Mouse (Mus musculus) granulocyte monocyte progenitor cell, adult 5-6 weeks (primary cell): ENCODE measurements at regions not wholly inside any gene's neighbourhood (a gene's known extent, or its start where the extent isn't known, plus 50 kb on each side); places are given as distances from the start of the nearest gene placed in this dataset.

Experiments
- ATAC-seq: replicated peaks from 2 replicates; pipeline ENCODE4 v1.8.0; 2016; ENCODE audit warnings: mild to moderate bottlenecking, moderate TSS enrichment, inconsistent platforms; ENCODE audit not compliant: poor library complexity, severe bottlenecking

GRCm38 (mm10) chr2:75518607-75519006 lies 140.5 kb upstream of the Hnrnpa3 start:
- no peak for ATAC-seq

DNA sequence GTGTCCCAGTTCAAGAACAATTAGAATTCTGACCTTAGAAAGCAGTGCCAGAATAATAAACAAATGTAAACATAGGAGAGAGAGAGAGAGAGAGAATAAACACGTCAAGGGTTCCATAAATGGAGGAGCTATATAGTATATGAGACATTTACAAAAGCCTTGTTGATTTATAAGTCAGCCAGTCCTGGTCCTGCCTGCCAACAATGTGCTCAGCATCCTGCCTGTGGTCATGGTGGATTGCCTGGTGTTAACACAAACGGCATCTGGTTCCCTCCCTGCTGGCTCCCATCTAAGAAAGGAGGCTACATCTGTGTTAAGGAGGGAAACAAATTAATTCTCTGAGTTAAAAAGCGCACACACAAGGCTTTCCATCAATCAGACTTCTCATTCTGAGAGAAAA lies 133.5 kb upstream of the Hnrnpa3 start:
- no peak for ATAC-seq

DNA sequence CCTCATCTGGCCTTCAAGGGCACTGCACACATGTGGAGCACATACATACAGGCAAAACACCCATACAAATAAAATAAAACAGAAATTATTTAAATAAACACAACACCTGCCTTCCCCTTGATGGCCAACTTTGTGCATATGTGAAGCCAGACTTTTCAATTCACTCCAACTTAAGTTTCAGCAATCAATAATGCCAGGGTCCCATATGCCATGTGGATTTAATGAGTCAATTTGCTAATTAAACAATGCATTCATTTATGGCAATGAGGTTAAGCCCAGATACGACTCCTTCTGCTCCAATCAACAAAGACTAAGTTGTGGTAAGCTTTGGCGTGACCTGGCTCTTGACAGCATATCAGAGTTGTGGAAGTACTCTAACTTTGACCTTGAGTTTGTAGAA lies 130.4 kb upstream of the Hnrnpa3 start:
- no peak for ATAC-seq

GRCm38 (mm10) chr2:75538114-75538513 lies 120.9 kb upstream of the Hnrnpa3 start:
- no peak for ATAC-seq

DNA sequence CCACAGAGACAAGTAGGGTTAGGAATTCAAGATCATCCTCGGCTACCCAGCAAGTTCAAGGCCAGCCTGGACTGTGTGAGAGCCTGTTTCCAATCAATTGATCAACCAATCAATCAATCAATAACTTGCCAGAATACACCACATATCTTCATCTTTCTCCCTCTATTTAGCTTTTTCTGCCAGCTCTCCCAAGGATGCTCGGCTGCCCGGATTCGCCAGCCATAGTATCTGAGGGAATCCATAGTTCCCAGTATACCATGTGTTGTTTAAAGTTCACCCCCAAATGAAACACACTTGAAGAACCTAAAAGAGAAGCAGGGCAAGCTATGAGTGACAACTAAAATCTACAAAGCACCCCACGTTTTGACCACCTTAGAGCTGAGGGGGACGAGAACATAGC lies 119.3 kb upstream of the Hnrnpa3 start:
- no peak for ATAC-seq

DNA sequence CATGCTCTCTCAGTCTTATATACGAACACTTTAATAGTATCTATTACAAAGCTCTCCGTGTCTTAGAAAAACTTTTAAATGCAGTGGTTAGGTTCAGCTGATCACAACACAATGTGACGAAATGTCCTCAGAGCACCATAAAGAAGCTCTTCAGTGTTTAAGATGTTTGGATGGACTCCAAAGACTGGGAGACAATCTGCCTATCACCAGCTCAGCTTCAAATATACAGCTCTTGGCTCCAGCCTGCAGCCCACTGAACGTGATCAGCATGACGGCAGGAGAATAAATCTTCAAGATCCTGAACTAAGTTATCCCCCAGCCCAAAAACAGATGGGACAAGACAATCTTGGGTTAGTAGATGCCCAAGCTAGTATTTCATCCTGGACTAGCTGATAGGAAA lies 116.7 kb upstream of the Hnrnpa3 start:
- no peak for ATAC-seq

GRCm38 (mm10) chr2:75542781-75543180 lies 116.3 kb upstream of the Hnrnpa3 start:
- ATAC-seq: no peak

DNA sequence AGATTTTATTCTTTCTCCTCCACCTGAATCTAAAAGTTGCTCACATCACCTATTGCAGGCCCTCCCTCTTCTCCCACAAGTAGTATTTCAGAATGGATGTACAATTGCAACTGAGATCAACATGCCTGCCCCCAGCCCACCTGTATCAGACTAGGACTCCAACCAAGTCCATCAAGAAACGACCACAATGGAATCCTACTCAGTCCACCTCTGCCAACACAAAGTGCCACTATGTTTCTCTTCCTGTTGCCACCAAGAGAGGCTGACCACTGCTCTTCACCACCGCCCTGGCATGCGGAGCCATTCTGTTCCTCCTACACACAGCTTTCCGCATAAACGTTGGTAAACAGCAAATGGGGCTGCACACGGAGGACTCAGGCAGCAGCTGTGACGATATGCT lies 113.1 kb upstream of the Hnrnpa3 start:
- no peak for ATAC-seq

DNA sequence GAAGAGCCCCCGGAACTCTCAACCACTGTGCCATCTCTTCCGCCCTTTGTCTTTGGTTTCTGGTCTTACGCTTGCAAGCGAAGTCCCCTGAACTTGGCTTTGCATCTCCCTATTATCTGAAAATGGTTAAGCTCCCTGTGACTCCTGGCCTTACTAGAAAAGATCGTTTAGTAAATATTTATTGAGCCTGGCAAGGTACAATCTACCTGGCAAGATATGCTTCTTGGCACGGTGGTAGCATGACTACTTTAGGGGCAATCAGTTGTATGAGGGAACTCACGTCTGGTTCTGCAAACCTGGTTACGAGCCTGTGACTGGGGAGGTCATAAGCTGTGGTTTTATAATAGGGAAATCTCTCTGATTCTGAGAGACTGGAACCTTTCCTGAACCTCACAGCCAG lies 103.4 kb upstream of the Hnrnpa3 start:
- no peak for ATAC-seq

DNA sequence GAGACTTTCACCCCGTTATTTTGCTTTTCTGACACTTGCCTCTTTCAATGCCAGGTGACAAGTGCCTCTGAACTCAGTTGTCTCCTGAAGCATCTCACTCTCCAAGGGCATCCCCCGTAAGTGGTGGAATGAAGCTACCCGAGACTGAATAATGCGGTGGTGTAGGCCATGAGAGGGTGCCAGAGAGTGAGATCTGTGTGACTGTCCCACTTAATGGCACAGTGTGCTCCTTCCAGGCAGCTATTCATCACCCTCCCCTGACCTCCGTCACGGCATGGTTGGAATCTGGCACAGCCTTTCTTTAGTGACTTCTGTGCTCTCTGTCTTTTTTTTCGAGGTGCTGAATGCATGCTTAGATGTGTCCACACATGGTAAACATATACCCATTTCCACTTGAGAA lies 102.3 kb upstream of the Hnrnpa3 start:
- no peak for ATAC-seq

- no peak for ATAC-seq
Measured at GRCm38 (mm10) chr2:75557392-75557791, 101.7 kb upstream of the Hnrnpa3 start.

DNA sequence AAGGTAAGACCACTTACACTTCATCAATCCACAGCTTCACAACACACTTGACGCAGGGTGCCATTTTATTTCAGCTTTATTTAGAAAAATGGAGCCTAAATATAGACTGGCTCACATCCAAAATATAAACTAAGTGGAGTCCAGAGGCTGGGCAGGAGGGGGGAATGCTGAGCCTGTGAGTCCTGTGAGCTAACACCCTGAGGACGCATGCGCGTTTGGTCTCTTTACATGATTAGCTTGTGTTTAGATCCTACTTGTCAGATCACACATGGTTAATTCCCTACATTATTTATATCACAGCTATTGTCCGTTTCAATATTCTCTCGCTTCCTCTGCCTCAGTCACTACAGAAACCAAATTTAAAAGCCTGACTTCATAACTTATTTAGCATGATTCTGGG lies 99.1 kb upstream of the Hnrnpa3 start:
- no peak for ATAC-seq

DNA sequence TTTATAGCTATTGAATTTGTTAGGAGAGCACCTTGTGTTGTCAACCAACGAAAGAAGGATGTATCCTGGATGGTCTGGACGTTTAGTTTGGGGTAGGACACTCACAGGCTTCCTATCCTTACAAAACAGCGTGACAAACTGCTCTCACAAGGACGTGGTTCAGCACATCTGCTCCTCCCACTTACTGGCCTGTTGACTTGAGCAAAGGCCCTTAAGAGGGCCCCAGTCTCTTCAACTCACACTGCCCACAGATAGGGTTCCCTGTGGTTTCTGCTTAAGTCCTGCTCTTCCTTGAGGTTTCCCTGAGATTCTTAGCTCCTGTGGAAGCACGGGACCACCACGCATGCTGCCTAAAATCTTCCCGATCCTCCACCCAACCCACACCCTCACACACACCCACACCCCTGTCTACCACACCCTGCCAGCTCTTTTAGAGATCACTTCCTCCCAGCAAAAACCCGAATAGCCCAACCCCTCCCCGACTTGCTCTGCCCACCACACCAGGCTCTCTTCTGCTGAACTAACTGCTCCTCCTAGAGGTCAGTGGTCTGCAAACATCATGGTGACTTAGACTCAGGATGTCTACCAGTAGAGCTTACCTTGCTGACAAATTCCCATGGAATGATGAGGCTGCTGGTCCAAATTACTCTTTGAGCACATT lies 95.7 kb upstream of the Hnrnpa3 start:
- ATAC-seq: peak; percentile 99

- ATAC-seq: no peak
Measured at GRCm38 (mm10) chr2:75564809-75565208, 94.3 kb upstream of the Hnrnpa3 start.

DNA sequence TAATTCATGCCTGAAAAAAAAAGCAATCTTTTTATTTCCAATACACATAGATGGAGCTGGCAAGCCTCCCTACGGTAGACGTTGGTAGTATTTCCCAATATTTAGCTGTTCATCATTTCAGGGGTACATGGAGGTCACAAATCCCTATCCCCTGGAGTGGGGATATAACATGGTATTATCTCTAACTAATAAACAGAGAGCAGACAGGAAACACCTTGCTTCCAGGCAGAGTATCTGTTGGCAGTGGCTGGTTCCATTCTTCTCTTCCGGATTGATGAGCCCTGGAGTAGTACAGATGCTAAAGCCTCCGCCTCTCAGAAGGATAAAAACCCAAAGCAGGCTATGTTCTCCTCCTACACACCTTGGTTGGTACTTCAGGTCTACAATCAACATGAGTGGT lies 91.9 kb upstream of the Hnrnpa3 start:
- no peak for ATAC-seq

- ATAC-seq: no peak
Measured at GRCm38 (mm10) chr2:75569756-75570155, 89.3 kb upstream of the Hnrnpa3 start.

GRCm38 (mm10) chr2:75570246-75570645 lies 88.8 kb upstream of the Hnrnpa3 start:
- no peak for ATAC-seq

DNA sequence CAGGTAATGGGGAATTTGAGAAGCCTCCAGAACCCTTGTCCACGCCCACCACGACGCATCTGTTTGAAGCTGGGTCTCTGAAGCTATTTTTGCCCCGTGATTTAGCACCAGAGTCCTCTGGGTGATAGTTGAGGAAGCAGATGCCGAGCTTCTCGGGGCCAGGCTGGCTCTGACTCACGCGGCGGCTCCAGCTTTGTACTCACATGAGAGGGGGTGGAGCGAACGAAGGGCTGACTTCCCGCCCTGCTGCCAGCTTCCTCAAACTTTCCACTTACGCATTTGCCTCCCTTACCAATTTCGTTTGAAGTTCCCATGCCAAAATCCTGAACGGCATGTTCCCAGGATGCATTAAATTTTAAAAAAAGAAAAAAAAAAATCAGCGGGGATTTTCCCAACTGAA lies 74.1 kb upstream of the Hnrnpa3 start:
- ATAC-seq: peak; percentile 99

GRCm38 (mm10) chr2:75588572-75588971 lies 70.5 kb upstream of the Hnrnpa3 start:
- peak; percentile 54 for ATAC-seq

DNA sequence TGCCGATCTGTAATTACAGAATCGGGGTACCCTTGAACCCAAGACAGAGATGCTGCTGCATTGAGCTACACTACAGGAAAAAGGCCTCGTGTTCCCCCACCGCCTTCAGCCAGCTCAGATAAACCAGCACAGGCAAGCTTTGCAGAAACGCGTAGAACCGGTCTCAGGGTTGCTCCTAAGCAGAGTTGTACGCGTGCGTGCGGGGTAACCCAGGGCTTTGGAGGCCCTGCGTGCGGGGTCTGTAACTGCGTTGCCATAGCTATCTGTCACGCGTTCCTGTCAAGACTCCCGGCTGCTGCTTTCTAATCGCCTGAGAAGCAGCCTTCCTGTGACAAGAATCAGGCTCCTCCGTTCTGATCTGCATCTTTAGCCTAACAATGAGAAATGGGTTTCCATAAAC lies 69.6 kb upstream of the Hnrnpa3 start:
- no peak for ATAC-seq

DNA sequence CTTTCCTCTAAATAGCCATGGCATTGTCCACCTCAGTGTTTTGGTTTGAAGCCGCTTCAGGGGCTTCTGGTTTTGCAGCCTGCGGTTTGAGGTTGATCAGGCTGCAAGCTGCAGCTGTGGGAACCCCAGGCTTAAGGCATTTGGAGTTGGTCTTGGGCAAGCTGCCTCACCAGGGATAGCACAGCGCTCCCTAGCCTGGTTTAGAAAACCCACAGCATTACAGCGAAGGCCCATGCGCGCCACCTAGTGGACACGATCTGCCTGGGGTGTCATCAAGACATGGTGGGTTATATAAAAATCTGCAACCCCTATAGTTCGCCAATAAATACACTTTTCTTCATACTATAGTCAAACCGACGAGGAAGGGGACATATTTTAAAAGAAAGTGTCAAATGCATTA lies 68.9 kb upstream of the Hnrnpa3 start:
- ATAC-seq: peak; percentile 94

- 0 out of 2 replicates have a peak, but pooled peaks have one; percentile 30 for ATAC-seq
Measured at GRCm38 (mm10) chr2:75600511-75600910, 58.5 kb upstream of the Hnrnpa3 start.
